Mouse (Mus musculus): Measurements from ENCODE around the gene 4930568D16Rik.
A peak's percentile ranks its signal among the peaks of the same experiment; 100 is the strongest.

Gene 4930568D16Rik

GRCm38 (mm10) chr2:35338707-35339106 lies 28.8 kb downstream of the 4930568D16Rik start:
- DNase-seq, result peak; percentile 75

GRCm38 (mm10) chr2:35338036-35338435 lies 29.5 kb downstream of the 4930568D16Rik start:
- no peak for DNase-seq

GRCm38 (mm10) chr2:35337419-35337818 lies 30.1 kb downstream of the 4930568D16Rik start:
- DNase-seq, result peak; percentile 78

- DNase-seq, result peak; percentile 100
Measured at GRCm38 (mm10) chr2:35336388-35337280, 30.9 kb downstream of the 4930568D16Rik start, which contains the start of gene Stom. Gene Stom (minus strand): TSS chr2:35336976.

GRCm38 (mm10) chr2:35335620-35336019 lies 31.9 kb downstream of the 4930568D16Rik start:
- no peak for DNase-seq

- no peak for DNase-seq
Measured at GRCm38 (mm10) chr2:35333670-35334069, 33.9 kb downstream of the 4930568D16Rik start.

GRCm38 (mm10) chr2:35331205-35331604 lies 36.3 kb downstream of the 4930568D16Rik start:
- DNase-seq, result peak; percentile 51

GRCm38 (mm10) chr2:35329061-35329460 lies 38.5 kb downstream of the 4930568D16Rik start:
- no peak for DNase-seq

- no peak for DNase-seq
Measured at GRCm38 (mm10) chr2:35328064-35328792, 39.3 kb downstream of the 4930568D16Rik start.

- DNase-seq, result no peak
Measured at GRCm38 (mm10) chr2:35327583-35327982, 39.9 kb downstream of the 4930568D16Rik start.

- peak; percentile 42 for DNase-seq
Measured at GRCm38 (mm10) chr2:35326931-35327330, 40.6 kb downstream of the 4930568D16Rik start.

- no peak for DNase-seq
Measured at GRCm38 (mm10) chr2:35325930-35326329, 41.6 kb downstream of the 4930568D16Rik start.

- peak; percentile 87 for DNase-seq
Measured at GRCm38 (mm10) chr2:35322404-35323164, 44.9 kb downstream of the 4930568D16Rik start.

GRCm38 (mm10) chr2:35320399-35320798 lies 47.1 kb downstream of the 4930568D16Rik start:
- no peak for DNase-seq

- no peak for DNase-seq
Measured at GRCm38 (mm10) chr2:35318405-35318804, 49.1 kb downstream of the 4930568D16Rik start.

GRCm38 (mm10) chr2:35317604-35318003 lies 49.9 kb downstream of the 4930568D16Rik start:
- no peak for DNase-seq

- no peak for DNase-seq
Measured at GRCm38 (mm10) chr2:35314300-35314699, 53.2 kb downstream of the 4930568D16Rik start.

- no peak for DNase-seq
Measured at GRCm38 (mm10) chr2:35309906-35310493, 57.5 kb downstream of the 4930568D16Rik start.

GRCm38 (mm10) chr2:35308166-35308565 lies 59.4 kb downstream of the 4930568D16Rik start:
- DNase-seq, result peak; percentile 59

Data from lung, postnatal 36 days (tissue).